ENCODE assay signal across 7 mouse cellular contexts in the genomic region with DNA sequence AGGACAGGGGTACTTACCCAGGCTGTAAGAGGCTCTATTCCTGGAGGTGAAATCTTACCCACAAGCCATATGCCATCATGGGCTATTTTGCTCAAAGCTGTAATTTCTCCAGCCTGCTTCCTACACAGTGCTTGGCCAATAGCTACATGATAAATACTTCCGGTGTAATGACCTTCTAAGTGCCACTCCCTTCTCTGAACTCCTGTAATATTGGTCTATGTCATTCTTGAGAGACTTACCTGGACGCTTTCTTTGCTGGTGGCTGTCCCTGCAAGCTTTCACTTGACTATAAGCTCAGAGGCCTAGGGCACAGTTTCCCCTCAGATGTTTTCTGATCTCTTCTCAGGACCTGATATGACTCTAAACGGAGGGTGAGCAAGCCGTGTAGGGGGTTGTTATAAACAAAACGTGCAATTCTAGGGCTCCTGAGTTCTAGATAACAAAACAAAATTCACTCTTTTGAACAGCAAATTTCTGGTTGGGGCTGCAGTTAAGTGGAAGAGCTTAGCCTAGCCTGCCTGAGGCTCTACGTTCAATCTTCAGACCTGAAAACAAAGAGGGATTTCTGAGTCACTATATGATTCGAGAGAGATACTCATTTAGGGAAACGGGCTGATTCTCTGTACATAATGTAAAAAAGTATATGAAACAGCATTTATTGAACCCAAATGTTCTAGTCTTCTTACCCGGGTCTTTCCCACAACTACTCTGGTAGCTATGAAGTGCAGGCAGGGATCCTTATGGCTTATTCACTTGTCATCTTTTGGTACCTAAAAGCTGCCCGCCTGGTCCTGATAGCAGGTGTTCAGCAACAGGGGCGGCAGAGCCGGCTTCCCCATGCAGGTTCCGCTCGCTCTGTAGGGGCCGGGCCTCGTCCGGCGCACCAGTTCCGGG. TPM values are rescaled to one million over a fixed set of nuclear protein-coding genes. Genes with fewer than 3 reads are reported as not detected.
DNase-seq lines count a peak whose midpoint lies in the region; ATAC-seq and TF ChIP-seq lines count a peak whose summit lies in the region.

No protein-coding gene starts in this region.

- peak overlapping the region; percentile 95 for H3K27ac ChIP-seq in lung, postnatal 0 days (ENCODE audit: low read length)
- peak overlapping the region; percentile 89 for H3K27ac ChIP-seq in embryonic fibroblast, embryonic 13.5 days (ENCODE audit: insufficient read depth, low read length)
- H3K27ac ChIP-seq in limb, embryonic 15.5 days, result peak overlapping the region; percentile 95
- peak overlapping the region; percentile 96 for H3K27ac ChIP-seq in stomach, embryonic 15.5 days

- H3K4me2 ChIP-seq in lung, postnatal 0 days (replicated peaks; ENCODE audit: low read depth, low read length), result peak overlapping the region; percentile 67
- H3K4me2 ChIP-seq in limb, embryonic 15.5 days, result peak overlapping the region; percentile 62
- H3K4me2 ChIP-seq in stomach, embryonic 15.5 days, result peak overlapping the region; percentile 48

- TF ChIP-seq EP300 in lung, postnatal 0 days (IDR thresholded peaks at IDR 0.05), result no peak

- ATAC-seq in lung, postnatal 0 days, result no peak
- ATAC-seq in limb, embryonic 15.5 days (ENCODE audit: insufficient number of reproducible peaks, low FRiP score, low TSS enrichment, low read depth), result peak; percentile 83
- ATAC-seq in stomach, embryonic 15.5 days (ENCODE audit: insufficient read depth, low FRiP score, low read depth), result no peak

- H3K9ac ChIP-seq in lung, postnatal 0 days (replicated peaks; ENCODE audit: low read depth), result peak overlapping the region; percentile 58
- peak overlapping the region; percentile 73 for H3K9ac ChIP-seq in limb, embryonic 15.5 days
- peak overlapping the region; percentile 48; the same call in 1 of the 2 replicates for H3K9ac ChIP-seq in stomach, embryonic 15.5 days

- TF ChIP-seq CTCF in lung, postnatal 0 days (IDR thresholded peaks at IDR 0.05), result no peak
- no peak for TF ChIP-seq CTCF in embryonic fibroblast, embryonic 13.5 days (IDR thresholded peaks at IDR 0.05; ENCODE audit: borderline replicate concordance, insufficient read depth, low read length)

- H3K4me1 ChIP-seq in lung, postnatal 0 days (ENCODE audit: insufficient read depth, low read depth, low read length), result peaks cover 28% of the 10 kb centered on the region; the same call in 1 of the 2 replicates
- H3K4me1 ChIP-seq in embryonic fibroblast, embryonic 13.5 days (ENCODE audit: control insufficient read depth, insufficient read depth, low read length), result peaks cover 24% of the 10 kb centered on the region
- H3K4me1 ChIP-seq in limb, embryonic 15.5 days, result peaks cover 41% of the 10 kb centered on the region
- peaks cover 42% of the 10 kb centered on the region for H3K4me1 ChIP-seq in stomach, embryonic 15.5 days

- peak; percentile 54 for DNase-seq in lung, postnatal 0 days (ENCODE audit: low spot score)
- no peak for DNase-seq in lung, postnatal 25 days (ENCODE audit: low spot score)
- DNase-seq in adrenal gland, adult 18-20 months (ENCODE audit: low spot score in 2 of 2), result no peak
- no peak for DNase-seq in thymus, postnatal 25 days

- no peaks in the 10 kb centered on the region for H3K27me3 ChIP-seq in lung, postnatal 0 days (replicated peaks; ENCODE audit: insufficient read depth, low read length)
- H3K27me3 ChIP-seq in limb, embryonic 15.5 days, result no peaks in the 10 kb centered on the region
- H3K27me3 ChIP-seq in stomach, embryonic 15.5 days (replicated peaks), result no peaks in the 10 kb centered on the region

- WGBS in lung, postnatal 0 days, result 10% methylated on average over 19 of the region's 19 CpGs
- 15% methylated on average over 19 of the region's 19 CpGs for WGBS in limb, embryonic 15.5 days
- 11% methylated on average over 19 of the region's 19 CpGs for WGBS in stomach, embryonic 15.5 days

- no peak for TF ChIP-seq POLR2A in embryonic fibroblast, embryonic 13.5 days (IDR thresholded peaks at IDR 0.05; ENCODE audit: low read depth, low read length)

- H3K9me3 ChIP-seq in lung, postnatal 0 days (ENCODE audit: low read length), result no peaks in the 10 kb centered on the region
- H3K9me3 ChIP-seq in limb, embryonic 15.5 days, result no peaks in the 10 kb centered on the region
- H3K9me3 ChIP-seq in stomach, embryonic 15.5 days, result no peaks in the 10 kb centered on the region

- no peaks in the 10 kb centered on the region for H3K36me3 ChIP-seq in lung, postnatal 0 days (ENCODE audit: insufficient read depth, low read length)
- H3K36me3 ChIP-seq in limb, embryonic 15.5 days, result 0 out of 2 replicates have a peak, but pooled peaks cover 4% of the 10 kb centered on the region
- no peaks in the 10 kb centered on the region for H3K36me3 ChIP-seq in stomach, embryonic 15.5 days

- H3K4me3 ChIP-seq in lung, postnatal 0 days (ENCODE audit: low read depth, low read length), result peak overlapping the region; percentile 98
- peak overlapping the region; percentile 79 for H3K4me3 ChIP-seq in embryonic fibroblast, embryonic 13.5 days (ENCODE audit: insufficient read depth, low read length)
- H3K4me3 ChIP-seq in limb, embryonic 15.5 days, result peak overlapping the region; percentile 92
- H3K4me3 ChIP-seq in stomach, embryonic 15.5 days (replicated peaks), result peak overlapping the region; percentile 96

RNA-seq across cellular contexts. Expression of a gene that starts 0.8 kb away (rescaled TPM):
- polyA plus RNA-seq in lung, postnatal 0 days (2015; fragmentation: Nextera tagmentation; extraction: Ambion mirVana), result 401 and 408 TPM in 2 replicates
- polyA plus RNA-seq in embryonic fibroblast, embryonic 13.5 days (2011; ENCODE audit: insufficient read length, low read depth, missing spikeins), result 355 and 440 TPM in 2 replicates
- polyA plus RNA-seq in limb, embryonic 15.5 days (2015; fragmentation: Nextera tagmentation; extraction: Ambion mirVana), result 399 and 425 TPM in 2 replicates
- polyA plus RNA-seq in stomach, embryonic 15.5 days (2015; fragmentation: Nextera tagmentation; extraction: Ambion mirVana), result 375 and 416 TPM in 2 replicates
- total RNA-seq in adrenal gland, adult 18-20 months (2021), result 100 to 1,000 TPM; 351 to 362 TPM
